ENCODE assay signal across 19 mouse cellular contexts in genomic region chr13:63286483-63287102, GRCm38 (mm10).
DNase-seq lines count a peak whose midpoint lies in the region; ATAC-seq and TF ChIP-seq lines count a peak whose summit lies in the region.
"Had no signal": no experiment of that assay in that cellular context is flagged by ENCODE, and none has a peak within 500 bp of the region (broad histone marks: within the 10 kb centered on the region; RNA-seq: fewer than 3 reads in every experiment).

No protein-coding gene starts in this region.

- H3K27ac ChIP-seq in hindbrain, postnatal 0 days: no peak overlapping the region
- no peak overlapping the region for H3K27ac ChIP-seq in hindbrain, embryonic 10.5 days
- H3K27ac ChIP-seq in bone marrow, adult 2 months (ENCODE audit: control insufficient read depth, insufficient read depth, low read depth, low read length, poor library complexity): peak overlapping the region; percentile 58; the same call in 1 of the 2 replicates
- peak overlapping the region; percentile 85 for H3K27ac ChIP-seq in cerebellum, adult 2 months (ENCODE audit: insufficient read depth, low read length)
- H3K27ac ChIP-seq in intestine, postnatal 0 days (ENCODE audit: low read depth, low read length): no peak overlapping the region; the same call in 1 of the 2 replicates
- H3K27ac ChIP-seq: forebrain, embryonic 12.5 days; midbrain, embryonic 15.5 days; neural tube, embryonic 13.5 days; stomach, embryonic 15.5 days had no signal

- no peaks in the 10 kb centered on the region for H3K9me3 ChIP-seq in hindbrain, postnatal 0 days (ENCODE audit: low read length)
- H3K9me3 ChIP-seq in hindbrain, embryonic 10.5 days: no peaks in the 10 kb centered on the region
- H3K9me3 ChIP-seq in intestine, postnatal 0 days (ENCODE audit: control insufficient read depth): no peaks in the 10 kb centered on the region
- H3K9me3 ChIP-seq: forebrain, embryonic 12.5 days; midbrain, embryonic 15.5 days; neural tube, embryonic 13.5 days; stomach, embryonic 15.5 days had no signal

- no peaks in the 10 kb centered on the region for H3K27me3 ChIP-seq in hindbrain, postnatal 0 days (ENCODE audit: insufficient read depth, low read length)
- H3K27me3 ChIP-seq in hindbrain, embryonic 10.5 days (ENCODE audit: insufficient read depth, poor library complexity, severe bottlenecking): peaks cover 55% of the 10 kb centered on the region
- H3K27me3 ChIP-seq in cerebellum, adult 2 months (ENCODE audit: control insufficient read depth, insufficient read depth, low read length): no peaks in the 10 kb centered on the region
- no peaks in the 10 kb centered on the region for H3K27me3 ChIP-seq in intestine, postnatal 0 days (replicated peaks; ENCODE audit: control insufficient read depth, insufficient read depth, low read length)
- H3K27me3 ChIP-seq: midbrain, embryonic 15.5 days; neural tube, embryonic 13.5 days; stomach, embryonic 15.5 days had no signal

- no peak overlapping the region for H3K4me3 ChIP-seq in hindbrain, postnatal 0 days (ENCODE audit: low read length)
- no peak overlapping the region for H3K4me3 ChIP-seq in hindbrain, embryonic 10.5 days
- H3K4me3 ChIP-seq in bone marrow, adult 2 months (replicated peaks; ENCODE audit: control insufficient read depth, low read depth, low read length): no peak overlapping the region
- no peak overlapping the region for H3K4me3 ChIP-seq in cerebellum, adult 2 months (replicated peaks; ENCODE audit: insufficient read depth, low read depth, low read length)
- no peak overlapping the region for H3K4me3 ChIP-seq in intestine, postnatal 0 days (ENCODE audit: low read depth, low read length)
- H3K4me3 ChIP-seq: forebrain, embryonic 12.5 days; midbrain, embryonic 15.5 days; neural tube, embryonic 13.5 days; stomach, embryonic 15.5 days had no signal

- no peak overlapping the region for H3K4me2 ChIP-seq in hindbrain, postnatal 0 days (ENCODE audit: low read depth, low read length)
- no peak overlapping the region for H3K4me2 ChIP-seq in intestine, postnatal 0 days (replicated peaks; ENCODE audit: low read depth)
- H3K4me2 ChIP-seq: forebrain, embryonic 12.5 days; liver, embryonic 11.5 days; midbrain, embryonic 15.5 days; neural tube, embryonic 13.5 days; stomach, embryonic 15.5 days had no signal

- ATAC-seq in hindbrain, postnatal 0 days: peak; percentile 30; the same call in 1 of the 2 replicates
- no peak for ATAC-seq in intestine, postnatal 0 days
- ATAC-seq: midbrain, embryonic 15.5 days had no signal

- H3K9ac ChIP-seq in hindbrain, postnatal 0 days (replicated peaks; ENCODE audit: low read length): no peak overlapping the region
- no peak overlapping the region for H3K9ac ChIP-seq in intestine, postnatal 0 days (ENCODE audit: low read depth, low read length)
- H3K9ac ChIP-seq: forebrain, embryonic 12.5 days; midbrain, embryonic 15.5 days; neural tube, embryonic 13.5 days; stomach, embryonic 15.5 days had no signal

- H3K4me1 ChIP-seq in hindbrain, postnatal 0 days (ENCODE audit: insufficient read depth, low read length): no peaks in the 10 kb centered on the region
- no peaks in the 10 kb centered on the region; the same call in 1 of the 2 replicates for H3K4me1 ChIP-seq in hindbrain, embryonic 10.5 days (replicated peaks)
- no peaks in the 10 kb centered on the region; the same call in 1 of the 2 replicates for H3K4me1 ChIP-seq in bone marrow, adult 2 months (ENCODE audit: control insufficient read depth, insufficient read depth, low read length)
- peaks cover 44% of the 10 kb centered on the region for H3K4me1 ChIP-seq in cerebellum, adult 2 months (ENCODE audit: control insufficient read depth, insufficient read depth, low read length)
- 0 out of 2 replicates have a peak, but pooled peaks cover 3% of the 10 kb centered on the region for H3K4me1 ChIP-seq in intestine, postnatal 0 days (replicated peaks; ENCODE audit: control insufficient read depth, insufficient read depth, low read length)

- DNase-seq in hindbrain, postnatal 0 days (ENCODE audit: low spot score): no peak
- DNase-seq in hindbrain, embryonic 10.5 days (ENCODE audit: low spot score): no peak
- DNase-seq in cerebellum, adult 2 months: peak; percentile 76 to 81
- DNase-seq in kidney, adult 11 months: no peak
- DNase-seq in lung, postnatal 10 days: no peak
- DNase-seq: adrenal gland, postnatal 36 days; embryo, embryonic 11 days; heart, adult 11 months; heart, postnatal 4 days; kidney, adult 8-10 months; lung, postnatal 14 days; right cerebral cortex, adult 18-20 months had no signal

- no peaks in the 10 kb centered on the region for H3K36me3 ChIP-seq in hindbrain, postnatal 0 days (ENCODE audit: insufficient read depth, low read length)
- peaks cover 57% of the 10 kb centered on the region for H3K36me3 ChIP-seq in hindbrain, embryonic 10.5 days
- peaks cover 74% of the 10 kb centered on the region for H3K36me3 ChIP-seq in intestine, postnatal 0 days (ENCODE audit: control insufficient read depth, insufficient read depth)
- H3K36me3 ChIP-seq: midbrain, embryonic 15.5 days had no signal

- no peak for TF ChIP-seq CTCF in hindbrain, postnatal 0 days (IDR thresholded peaks at IDR 0.05; ENCODE audit: low read depth)
- TF ChIP-seq CTCF in bone marrow, adult 2 months (IDR thresholded peaks at IDR 0.05; ENCODE audit: control insufficient read depth, insufficient read depth, low read length): no peak
- TF ChIP-seq CTCF in cerebellum, adult 2 months (IDR thresholded peaks at IDR 0.05; ENCODE audit: borderline replicate concordance, insufficient read depth, low read depth, low read length): no peak
- TF ChIP-seq CTCF in intestine, postnatal 0 days (IDR thresholded peaks at IDR 0.05; ENCODE audit: low read depth): 0 out of 2 replicates have a peak, but pooled peaks have one; percentile 7

- 77% methylated on average over 11 of the region's 11 CpGs for WGBS in hindbrain, postnatal 0 days
- WGBS in hindbrain, embryonic 10.5 days: 91% methylated on average over 11 of the region's 11 CpGs
- 70% methylated on average over 11 of the region's 11 CpGs for WGBS in bone marrow, adult 2 months
- WGBS in cerebellum, adult 2 months: 29% methylated on average over 11 of the region's 11 CpGs
- 78% methylated on average over 11 of the region's 11 CpGs for WGBS in intestine, postnatal 0 days

- TF ChIP-seq POLR2A in bone marrow, adult 2 months (IDR thresholded peaks at IDR 0.05; ENCODE audit: borderline replicate concordance, control insufficient read depth, low read depth, low read length): no peak
- no peak for TF ChIP-seq POLR2A in cerebellum, adult 2 months (IDR thresholded peaks at IDR 0.05; ENCODE audit: borderline replicate concordance, insufficient read depth, low read length)

Comparison
In these comparisons a context has a peak if more than half of its experiments do, and no peak if none do; other contexts are left out.
1. DNase-seq: peak in cerebellum, adult 2 months (2 of 2); none in hindbrain, postnatal 0 days (single experiment), hindbrain, embryonic 10.5 days (single experiment), kidney, adult 11 months (single experiment) and lung, postnatal 10 days (single experiment).
2. H3K27ac ChIP-seq: peak in bone marrow, adult 2 months (single experiment) and cerebellum, adult 2 months (single experiment); none in hindbrain, postnatal 0 days (single experiment), hindbrain, embryonic 10.5 days (single experiment) and intestine, postnatal 0 days (single experiment).